Mouse (Mus musculus): Measurements from ENCODE around the gene Dhx16. TPM values are rescaled to one million over a fixed set of nuclear protein-coding genes. Genes with fewer than 3 reads are reported as not detected.

Gene Dhx16
- polyA plus RNA-seq, 1 experiment from 2014 or later, result 29.8 TPM

DNA sequence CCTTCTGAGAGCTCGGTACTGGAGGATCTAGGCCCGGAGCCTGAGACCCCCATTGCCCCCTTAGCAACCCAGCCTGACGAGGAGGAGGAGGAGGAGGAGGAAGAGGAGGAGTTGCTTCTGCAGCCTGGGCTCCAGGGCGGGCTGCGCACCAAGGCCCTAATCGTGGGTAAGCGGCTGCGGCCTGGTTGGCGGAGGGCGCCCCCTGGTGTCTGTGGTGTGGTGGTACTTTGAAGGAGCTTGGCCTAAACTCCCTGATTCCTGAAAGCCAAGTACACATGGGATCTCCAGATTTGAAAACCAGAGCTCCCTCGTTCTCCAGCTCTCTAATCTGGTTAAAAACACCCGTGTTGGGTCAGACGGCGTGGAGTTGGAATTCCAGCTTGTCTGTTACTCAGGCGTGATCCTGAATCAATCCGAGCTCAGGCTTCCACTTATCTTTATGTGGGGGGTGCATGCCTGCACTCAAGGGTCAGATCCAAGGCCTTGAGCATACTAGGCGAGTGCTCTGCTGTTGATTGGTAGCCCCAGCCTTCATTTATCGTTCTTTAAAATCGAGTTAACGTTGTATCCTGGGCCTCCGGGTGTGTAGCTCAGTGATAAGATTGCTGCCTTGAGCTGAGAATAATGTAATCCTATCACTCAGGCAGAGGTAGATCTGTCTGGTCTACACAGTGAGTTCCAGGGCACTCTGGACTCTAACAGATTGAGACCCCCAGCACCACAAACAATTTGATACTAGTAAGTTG is 5.7 kb upstream of the Dhx16 start:
- Histone ChIP-seq H3K9me3 (replicated peaks; ENCODE audit: control insufficient read depth, low read length) (peaks cover 2% of the 10 kb centered on the region; the same call in 1 of the 2 replicates), H3K4me3 (ENCODE audit: low read depth, low read length) (no peak overlapping the region), H3K4me1 (ENCODE audit: control insufficient read depth, low read depth, low read length) (peaks cover 27% of the 10 kb centered on the region), H3K27ac (ENCODE audit: low read length) (no peak overlapping the region), H3K9ac (ENCODE audit: low read depth, low read length) (peak overlapping the region; percentile 22), H3K27me3 (ENCODE audit: control insufficient read depth, insufficient read depth, low read depth, low read length) (peaks cover 12% of the 10 kb centered on the region), H3K4me2 (ENCODE audit: low read depth, low read length) (peak overlapping the region; percentile 33), H3K36me3 (ENCODE audit: control insufficient read depth, insufficient read depth) (peaks cover 3% of the 10 kb centered on the region; the same call in 1 of the 2 replicates)
- WGBS (ENCODE audit: insufficient replicate concordance), result 6% methylated on average over 21 of the region's 21 CpGs
- ATAC-seq (ENCODE audit: low read depth), result peak; percentile 45

DNA sequence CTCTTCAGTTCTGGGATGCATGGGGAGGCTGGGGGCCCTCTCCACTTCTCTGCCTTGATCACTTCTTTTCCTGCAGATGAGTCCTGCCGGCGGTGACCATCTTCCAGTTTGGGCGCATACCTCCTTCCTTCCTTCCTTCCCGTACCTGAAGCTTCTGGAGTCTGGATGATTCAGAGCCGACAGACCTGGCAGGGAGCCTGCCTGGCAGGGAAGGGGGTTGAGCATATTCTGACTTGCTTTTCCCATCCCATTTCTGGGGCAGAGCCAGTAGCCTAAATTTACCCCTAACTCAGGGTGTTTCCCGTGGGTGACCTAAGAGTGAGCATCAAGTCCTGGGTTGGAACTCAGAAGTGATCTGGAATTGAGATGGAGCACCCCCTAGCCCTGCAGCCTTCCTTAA is 4.9 kb upstream of the Dhx16 start:
- Histone ChIP-seq H3K4me2 (ENCODE audit: low read depth, low read length) (no peak overlapping the region), H3K4me3 (ENCODE audit: low read depth, low read length) (no peak overlapping the region), H3K27ac (ENCODE audit: low read length) (no peak overlapping the region), H3K36me3 (ENCODE audit: control insufficient read depth, insufficient read depth) (peaks cover 3% of the 10 kb centered on the region; the same call in 1 of the 2 replicates), H3K27me3 (ENCODE audit: control insufficient read depth, insufficient read depth, low read depth, low read length) (peaks cover 4% of the 10 kb centered on the region), H3K9ac (ENCODE audit: low read depth, low read length) (no peak overlapping the region), H3K4me1 (ENCODE audit: control insufficient read depth, low read depth, low read length) (peaks cover 27% of the 10 kb centered on the region), H3K9me3 (replicated peaks; ENCODE audit: control insufficient read depth, low read length) (peaks cover 2% of the 10 kb centered on the region; the same call in 1 of the 2 replicates)
- ATAC-seq (ENCODE audit: low read depth), result no peak
- 76% methylated on average over 6 of the region's 6 CpGs for WGBS (ENCODE audit: insufficient replicate concordance)

DNA sequence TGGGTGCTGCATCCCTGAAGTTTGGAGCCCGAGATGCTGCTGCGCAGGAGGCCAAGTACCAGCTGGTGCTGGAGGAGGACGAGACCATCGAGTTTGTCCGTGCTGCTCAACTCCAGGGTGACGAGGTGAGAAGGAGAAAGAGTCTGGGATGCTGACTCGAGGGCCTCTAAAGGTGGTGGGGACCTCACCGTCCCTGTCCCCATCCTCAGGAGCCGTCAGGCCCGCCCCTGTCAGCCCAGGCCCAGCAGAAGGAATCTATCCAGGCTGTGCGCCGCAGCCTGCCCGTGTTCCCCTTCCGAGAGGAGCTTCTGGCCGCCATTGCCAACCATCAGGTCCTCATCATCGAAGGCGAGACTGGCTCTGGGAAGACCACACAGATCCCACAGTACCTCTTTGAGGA is 3.3 kb downstream of the Dhx16 start:
- peaks cover 11% of the 10 kb centered on the region for H3K4me1 ChIP-seq (ENCODE audit: control insufficient read depth, low read depth, low read length)
- WGBS (ENCODE audit: insufficient replicate concordance), result 89% methylated on average over 17 of the region's 17 CpGs
- no peak for ATAC-seq (ENCODE audit: low read depth)
- H3K9ac ChIP-seq (ENCODE audit: low read depth, low read length), result no peak overlapping the region
- no peak overlapping the region for H3K27ac ChIP-seq (ENCODE audit: low read length)
- no peak overlapping the region for H3K4me3 ChIP-seq (ENCODE audit: low read depth, low read length)
- H3K9me3 ChIP-seq (replicated peaks; ENCODE audit: control insufficient read depth, low read length), result no peaks in the 10 kb centered on the region
- no peak overlapping the region for H3K4me2 ChIP-seq (ENCODE audit: low read depth, low read length)
- no peaks in the 10 kb centered on the region for H3K27me3 ChIP-seq (ENCODE audit: control insufficient read depth, insufficient read depth, low read depth, low read length)
- H3K36me3 ChIP-seq (ENCODE audit: control insufficient read depth, insufficient read depth), result peaks cover 49% of the 10 kb centered on the region

DNA sequence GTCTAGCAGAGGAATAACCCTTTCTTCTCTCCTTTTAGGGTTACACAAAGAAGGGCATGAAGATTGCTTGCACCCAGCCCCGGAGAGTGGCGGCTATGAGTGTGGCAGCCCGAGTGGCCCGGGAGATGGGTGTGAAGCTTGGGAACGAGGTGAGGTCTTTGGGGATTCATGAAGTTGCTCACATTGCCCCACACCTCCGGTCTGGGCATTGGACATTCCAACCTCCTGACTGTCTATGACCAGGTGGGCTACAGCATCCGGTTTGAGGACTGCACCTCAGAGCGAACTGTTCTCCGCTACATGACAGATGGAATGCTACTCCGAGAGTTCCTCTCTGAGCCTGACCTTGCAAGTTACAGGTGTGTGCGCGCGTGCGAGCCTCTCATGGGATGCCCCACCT is 4.2 kb downstream of the Dhx16 start:
- peaks cover 54% of the 10 kb centered on the region for H3K36me3 ChIP-seq (ENCODE audit: control insufficient read depth, insufficient read depth)
- peaks cover 11% of the 10 kb centered on the region for H3K4me1 ChIP-seq (ENCODE audit: control insufficient read depth, low read depth, low read length)
- H3K9me3 ChIP-seq (replicated peaks; ENCODE audit: control insufficient read depth, low read length), result no peaks in the 10 kb centered on the region

DNA sequence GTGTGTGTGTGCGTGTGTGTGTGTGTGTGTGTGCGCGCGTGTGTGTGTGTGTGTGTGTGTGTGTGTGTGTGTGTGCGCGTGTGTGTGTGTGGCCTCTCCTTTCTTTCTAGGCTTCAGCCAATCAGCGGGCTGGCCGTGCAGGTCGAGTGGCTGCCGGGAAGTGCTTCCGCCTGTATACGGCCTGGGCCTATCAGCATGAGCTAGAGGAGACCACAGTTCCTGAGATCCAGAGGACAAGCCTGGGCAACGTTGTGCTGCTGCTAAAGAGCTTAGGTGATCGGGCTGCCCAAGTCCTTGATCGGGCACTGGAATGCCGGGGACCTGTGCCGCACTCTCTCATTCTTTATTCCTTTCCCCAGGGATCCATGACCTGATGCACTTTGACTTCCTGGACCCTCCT is 8.1 kb downstream of the Dhx16 start:
- no peaks in the 10 kb centered on the region for H3K27me3 ChIP-seq (ENCODE audit: control insufficient read depth, insufficient read depth, low read depth, low read length)
- no peak for ATAC-seq (ENCODE audit: low read depth)
- H3K4me1 ChIP-seq (ENCODE audit: control insufficient read depth, low read depth, low read length), result no peaks in the 10 kb centered on the region
- no peak overlapping the region for H3K27ac ChIP-seq (ENCODE audit: low read length)
- no peak overlapping the region for H3K9ac ChIP-seq (ENCODE audit: low read depth, low read length)
- peaks cover 66% of the 10 kb centered on the region for H3K36me3 ChIP-seq (ENCODE audit: control insufficient read depth, insufficient read depth)
- H3K4me3 ChIP-seq (ENCODE audit: low read depth, low read length), result no peak overlapping the region
- H3K4me2 ChIP-seq (ENCODE audit: low read depth, low read length), result no peak overlapping the region
- 80% methylated on average over 13 of the region's 17 CpGs for WGBS (ENCODE audit: insufficient replicate concordance)
- no peaks in the 10 kb centered on the region for H3K9me3 ChIP-seq (replicated peaks; ENCODE audit: control insufficient read depth, low read length)

More for the DNA sequence above, 4.2 kb downstream of the Dhx16 start:
- H3K4me2 ChIP-seq (ENCODE audit: low read depth, low read length), result no peak overlapping the region
- H3K9ac ChIP-seq (ENCODE audit: low read depth, low read length), result no peak overlapping the region
- ATAC-seq (ENCODE audit: low read depth), result no peak
- H3K4me3 ChIP-seq (ENCODE audit: low read depth, low read length), result no peak overlapping the region
- no peaks in the 10 kb centered on the region for H3K27me3 ChIP-seq (ENCODE audit: control insufficient read depth, insufficient read depth, low read depth, low read length)
- H3K27ac ChIP-seq (ENCODE audit: low read length), result no peak overlapping the region
- 89% methylated on average over 14 of the region's 14 CpGs for WGBS (ENCODE audit: insufficient replicate concordance)

DNA sequence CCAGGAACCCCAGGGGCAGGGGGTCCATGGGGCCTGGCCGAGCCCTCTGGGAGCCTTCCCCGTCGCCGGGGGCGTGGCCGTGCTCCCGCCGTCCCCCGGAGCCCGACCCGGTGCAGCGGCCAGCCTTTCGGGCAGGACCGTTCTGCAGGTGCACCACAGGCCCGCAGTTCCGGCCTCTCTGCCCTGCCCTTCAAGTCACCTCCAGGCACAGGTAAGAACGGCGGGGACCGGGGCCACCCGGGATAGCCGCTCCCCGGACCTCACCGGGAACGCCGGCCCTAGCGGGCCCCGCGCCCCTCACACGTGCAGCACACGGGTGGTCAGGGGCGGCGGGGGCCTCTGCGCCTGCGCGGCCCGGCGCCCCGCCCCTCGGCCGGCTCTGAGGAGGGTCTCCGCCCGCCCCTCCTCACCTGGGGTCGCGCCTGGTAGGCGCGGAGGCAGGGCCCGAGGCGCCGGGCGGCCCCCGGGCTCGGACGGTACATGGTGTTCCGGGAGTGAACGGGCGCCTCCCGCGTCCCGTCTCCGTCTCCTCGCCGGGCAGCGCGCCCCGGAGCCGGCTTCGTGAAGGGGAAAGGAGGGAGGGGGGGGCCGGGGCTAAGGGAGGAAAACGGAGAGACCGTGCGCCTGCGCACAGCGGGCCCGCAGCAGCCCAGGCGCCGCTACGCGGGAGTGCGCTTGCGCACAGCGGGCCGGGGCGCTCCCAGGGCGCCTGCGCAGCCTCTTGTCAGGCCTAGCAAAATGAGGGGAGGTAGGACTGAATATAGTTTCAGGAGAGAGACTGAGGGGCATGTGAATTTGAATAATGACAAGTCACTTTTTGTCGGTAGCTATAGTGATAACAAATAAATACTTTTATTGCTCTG is 17.4 kb downstream of the Dhx16 start, which contains the start of gene 2310061I04Rik:
Gene 2310061I04Rik (minus strand): TSS at position 651 of the 863 bp plus-strand sequence.
- H3K9ac ChIP-seq (ENCODE audit: low read depth, low read length), result peak within 1 kb of the TSS; percentile 93
- H3K27ac ChIP-seq (ENCODE audit: low read length), result peak within 1 kb of the TSS; percentile 80
- peak within 1 kb of the TSS; percentile 97 for H3K4me2 ChIP-seq (ENCODE audit: low read depth, low read length)
- no peaks in the 10 kb centered on the region for H3K9me3 ChIP-seq (replicated peaks; ENCODE audit: control insufficient read depth, low read length)
- ATAC-seq (ENCODE audit: low read depth), result peak; percentile 95
- no peaks in the 10 kb centered on the region for H3K27me3 ChIP-seq (ENCODE audit: control insufficient read depth, insufficient read depth, low read depth, low read length)
- peaks cover 13% of the 10 kb centered on the region for H3K4me1 ChIP-seq (ENCODE audit: control insufficient read depth, low read depth, low read length)
- under 1% methylated on average over 85 of the region's 86 CpGs for WGBS (ENCODE audit: insufficient replicate concordance)
- H3K4me3 ChIP-seq (ENCODE audit: low read depth, low read length), result peak within 1 kb of the TSS; percentile 91
- H3K36me3 ChIP-seq (ENCODE audit: control insufficient read depth, insufficient read depth), result peaks cover 10% of the 10 kb centered on the region

DNA sequence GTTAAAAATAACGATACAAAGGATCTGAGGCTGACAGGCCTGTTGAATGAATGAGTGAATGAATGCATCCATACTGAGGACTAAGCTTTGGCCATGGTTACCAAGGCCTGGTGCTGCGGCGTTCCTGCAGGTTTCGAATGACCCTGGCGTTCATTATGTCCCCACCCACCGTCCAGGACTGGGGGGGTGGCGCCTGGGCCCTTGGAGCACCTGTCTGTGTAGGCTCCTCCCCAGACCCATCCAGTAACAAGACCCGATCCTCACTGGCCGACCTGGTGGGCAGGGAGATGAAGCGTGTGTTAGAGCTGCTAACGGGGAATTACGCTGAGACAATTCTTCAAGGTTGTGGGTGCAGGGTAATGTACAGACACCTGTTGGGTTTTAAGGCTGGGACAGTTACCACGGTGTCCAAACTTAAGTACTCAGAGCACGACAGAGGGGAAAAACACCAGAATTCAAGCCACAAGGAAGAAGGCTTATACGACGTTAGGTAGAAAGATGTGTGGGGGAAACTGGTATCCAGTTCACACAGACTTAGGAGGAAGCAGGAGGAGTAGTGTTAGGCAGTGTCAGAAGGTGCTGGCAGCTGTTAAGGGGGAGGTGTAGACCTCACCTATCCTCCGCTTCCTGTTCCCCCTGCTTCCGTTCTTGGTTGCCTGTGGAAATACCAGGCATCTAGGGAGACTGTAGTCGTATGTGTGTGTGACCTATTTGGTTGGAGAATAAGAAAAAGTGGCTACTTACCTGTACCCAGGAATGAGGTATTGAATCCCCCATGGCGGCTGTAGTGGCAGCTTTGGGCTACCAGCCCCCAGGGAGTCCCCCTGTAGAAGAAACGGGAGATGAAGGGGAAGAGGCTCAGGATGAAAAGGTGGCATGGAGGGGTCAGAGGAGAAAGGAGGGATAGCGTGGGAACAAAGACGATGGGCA is 18.3 kb downstream of the Dhx16 start:
- WGBS (ENCODE audit: insufficient replicate concordance), result 31% methylated on average over 23 of the region's 23 CpGs
- peaks cover 6% of the 10 kb centered on the region; the same call in 1 of the 2 replicates for H3K36me3 ChIP-seq (ENCODE audit: control insufficient read depth, insufficient read depth)
- H3K9me3 ChIP-seq (replicated peaks; ENCODE audit: control insufficient read depth, low read length), result no peaks in the 10 kb centered on the region
- H3K4me3 ChIP-seq (ENCODE audit: low read depth, low read length), result peak overlapping the region; percentile 91
- H3K27ac ChIP-seq (ENCODE audit: low read length), result peak overlapping the region; percentile 53
- no peaks in the 10 kb centered on the region for H3K27me3 ChIP-seq (ENCODE audit: control insufficient read depth, insufficient read depth, low read depth, low read length)
- peak; percentile 37; the same call in 1 of the 2 replicates for ATAC-seq (ENCODE audit: low read depth)
- H3K9ac ChIP-seq (ENCODE audit: low read depth, low read length), result peak overlapping the region; percentile 54
- H3K4me1 ChIP-seq (ENCODE audit: control insufficient read depth, low read depth, low read length), result peaks cover 13% of the 10 kb centered on the region
- peak overlapping the region; percentile 97 for H3K4me2 ChIP-seq (ENCODE audit: low read depth, low read length)

DNA sequence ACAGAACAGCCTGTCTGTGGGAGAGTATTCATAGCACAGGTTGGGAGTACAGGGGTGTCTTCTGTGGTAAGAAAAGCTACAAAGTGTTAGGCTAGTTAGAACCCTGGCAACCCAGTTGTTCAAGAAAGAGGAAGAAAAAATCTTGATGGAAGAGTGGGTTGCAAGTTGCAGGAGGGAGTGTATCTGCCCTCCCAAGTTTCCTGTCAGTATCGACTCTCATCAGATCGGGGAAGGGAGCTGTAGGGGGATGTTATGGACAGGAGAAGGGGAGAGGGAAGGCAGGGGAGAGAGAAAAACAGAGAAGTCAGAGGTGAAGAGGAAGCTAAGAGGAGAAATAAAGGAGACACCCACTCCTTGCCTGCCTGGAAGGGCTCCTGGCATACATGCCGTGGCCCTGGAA is 21.0 kb downstream of the Dhx16 start:
- Histone ChIP-seq H3K36me3 (ENCODE audit: control insufficient read depth, insufficient read depth) (no peaks in the 10 kb centered on the region), H3K9me3 (replicated peaks; ENCODE audit: control insufficient read depth, low read length) (no peaks in the 10 kb centered on the region), H3K4me1 (ENCODE audit: control insufficient read depth, low read depth, low read length) (peaks cover 13% of the 10 kb centered on the region), H3K27me3 (ENCODE audit: control insufficient read depth, insufficient read depth, low read depth, low read length) (no peaks in the 10 kb centered on the region), H3K4me2 (ENCODE audit: low read depth, low read length) (no peak overlapping the region), H3K27ac (ENCODE audit: low read length) (no peak overlapping the region), H3K4me3 (ENCODE audit: low read depth, low read length) (no peak overlapping the region), H3K9ac (ENCODE audit: low read depth, low read length) (no peak overlapping the region)
- ATAC-seq (ENCODE audit: low read depth), result no peak
- WGBS (ENCODE audit: insufficient replicate concordance), result 24% methylated on average over 3 of the region's 3 CpGs

Measured in liver, embryonic 16.5 days (tissue).